Mouse (Mus musculus): ENCODE results near the gene C030005K15Rik.
"Not testable (repeated sequence)": the region's sequence is repeated elsewhere in the genome, so short reads cannot be mapped to it uniquely, and the experiment has no call there.

C030005K15Rik gene

DNA sequence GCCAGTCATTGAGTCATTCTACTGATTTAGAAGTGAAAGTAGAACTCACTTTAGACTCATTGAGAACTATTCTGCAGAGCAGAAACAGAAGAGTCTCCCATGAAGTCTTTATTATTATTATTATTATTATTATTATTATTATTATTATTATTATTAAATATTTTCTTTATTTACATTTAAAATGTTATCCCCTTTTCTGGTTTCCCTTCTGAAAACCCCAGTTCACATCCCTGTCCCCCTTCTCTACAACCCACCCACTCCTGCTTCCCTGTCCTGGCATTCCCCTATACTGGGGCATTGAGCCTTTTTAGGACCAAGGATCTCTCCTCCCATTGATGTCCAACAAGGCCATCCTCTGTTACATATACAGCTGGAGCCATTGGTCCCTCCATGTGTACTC lies at the start of gene C030005K15Rik:
C030005K15Rik (minus strand) TSS at position 101 of the 400 bp plus-strand sequence.
- not testable (repeated sequence) for DNase-seq

DNA sequence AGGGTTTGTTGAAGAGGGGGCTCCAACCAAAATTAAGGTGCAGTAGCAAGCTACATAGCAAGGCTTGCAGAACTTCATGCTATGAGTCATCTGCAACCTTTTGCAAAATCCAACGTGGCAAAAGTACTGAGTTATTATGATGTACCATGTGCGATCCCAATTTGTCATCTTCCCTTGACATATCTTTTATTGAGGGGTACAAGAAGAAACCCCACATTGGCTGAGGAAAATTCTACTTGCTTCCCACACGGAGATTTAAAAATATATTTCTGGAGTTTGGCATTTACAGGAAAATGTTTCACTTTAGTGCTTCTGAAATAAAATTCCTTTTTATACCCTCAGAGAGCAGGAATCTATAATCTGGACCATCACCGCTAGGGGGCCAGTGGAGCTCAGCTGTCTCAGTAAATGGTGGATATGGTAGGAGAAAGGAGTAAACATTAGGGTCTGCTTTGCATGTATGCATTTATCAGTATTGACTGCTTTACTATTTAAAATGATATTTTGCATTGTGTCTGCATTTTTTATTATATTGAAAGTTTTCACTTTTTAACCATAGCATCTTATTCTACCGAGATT lies 41.7 kb upstream of the C030005K15Rik start:
- no peak for DNase-seq

DNA sequence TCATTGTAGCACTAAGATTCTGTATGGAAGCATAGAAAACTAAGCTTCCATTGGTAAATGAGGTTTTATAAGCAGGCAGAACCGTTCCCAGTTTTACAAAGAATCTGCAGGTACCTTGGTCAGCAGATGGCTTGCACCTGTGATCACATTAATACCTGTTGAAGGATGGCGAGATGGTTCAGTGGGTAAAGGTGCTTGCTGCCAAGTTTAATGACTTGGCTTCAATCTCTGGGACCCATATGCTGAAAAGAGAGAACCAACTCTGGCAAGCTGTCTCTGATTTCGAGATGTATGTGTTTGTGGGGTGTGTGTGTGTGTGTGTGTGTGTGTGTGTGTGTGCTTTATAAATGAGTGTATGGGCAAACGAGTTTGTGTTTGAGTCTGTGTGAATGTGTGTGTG lies 27.3 kb upstream of the C030005K15Rik start:
- DNase-seq = no peak

DNA sequence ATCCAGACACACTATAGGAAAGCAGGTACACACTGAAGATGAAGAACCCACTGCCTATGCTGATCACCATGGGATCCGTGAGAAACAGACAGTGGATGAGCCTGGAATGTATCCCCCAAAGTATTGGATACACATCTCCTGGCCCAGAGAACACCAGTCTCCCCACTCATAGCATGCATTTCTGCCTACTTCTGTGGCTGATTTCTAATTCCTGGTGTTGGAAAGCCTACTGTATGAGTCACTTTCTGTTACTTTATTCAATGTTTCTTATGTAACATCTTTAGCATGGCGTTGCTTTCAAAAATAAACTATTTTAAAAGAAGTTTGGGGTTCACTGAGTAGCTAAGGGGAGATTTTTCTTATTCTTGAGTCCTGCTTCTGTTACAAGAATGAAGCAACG lies 20.7 kb upstream of the C030005K15Rik start:
- DNase-seq = no peak

DNA sequence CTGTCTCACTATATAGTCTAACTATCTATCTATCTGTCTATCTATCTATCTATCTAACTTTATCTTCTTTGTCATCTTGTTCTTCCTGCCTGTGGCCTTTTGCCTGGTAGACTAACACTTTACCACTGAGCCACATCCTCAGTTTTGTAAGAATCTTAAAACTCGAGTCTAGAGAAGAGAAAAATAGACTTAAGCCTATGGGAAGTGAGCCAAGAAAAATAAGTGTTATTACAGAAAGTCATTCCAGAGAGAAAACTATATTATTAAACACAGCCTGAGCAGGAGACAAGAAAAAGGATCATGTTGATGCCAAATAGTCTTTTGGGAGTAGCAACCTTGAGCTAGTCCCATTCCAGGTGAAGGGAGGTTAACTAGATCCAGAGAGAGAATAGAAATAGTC lies 626 bp downstream of the C030005K15Rik start:
- no peak for DNase-seq

DNA sequence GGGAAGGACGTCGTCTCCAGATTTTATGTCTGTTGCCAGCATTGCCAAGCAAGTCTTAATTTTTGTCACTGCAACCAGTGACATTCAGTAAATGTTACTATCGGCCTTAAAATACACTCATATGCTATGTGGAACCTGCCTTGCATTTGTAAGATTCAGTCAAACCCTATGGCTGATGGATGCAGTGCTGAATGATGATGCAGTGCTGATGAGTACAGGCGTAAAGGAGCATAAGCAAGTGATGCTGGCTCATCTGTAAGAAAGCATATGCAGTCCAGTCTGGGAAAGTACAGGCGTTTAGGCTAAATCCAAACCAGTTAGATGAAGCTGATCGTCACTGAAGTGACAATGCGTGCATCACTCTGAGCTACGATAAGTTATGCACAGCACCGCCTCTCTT lies 3.8 kb downstream of the C030005K15Rik start:
- no peak for DNase-seq

DNA sequence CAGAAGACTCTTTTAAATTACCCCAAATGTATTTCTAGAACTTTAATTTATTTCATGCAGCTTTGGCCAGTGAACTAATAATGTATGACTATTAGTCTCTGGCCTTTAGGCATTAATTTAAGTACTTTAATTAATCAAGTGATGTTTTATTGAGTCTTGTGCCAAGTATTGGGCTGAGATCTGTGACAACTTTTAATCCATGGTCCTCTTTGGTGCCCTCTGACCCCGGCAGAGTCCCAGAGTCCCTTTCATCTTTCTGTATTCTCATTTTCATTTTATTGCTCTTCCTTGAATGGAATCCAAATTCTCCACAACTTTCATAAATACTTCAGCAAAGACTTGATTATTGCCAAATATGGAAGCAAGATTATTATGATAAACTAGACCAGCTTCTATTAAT lies 5.9 kb downstream of the C030005K15Rik start:
- no peak for DNase-seq

DNA sequence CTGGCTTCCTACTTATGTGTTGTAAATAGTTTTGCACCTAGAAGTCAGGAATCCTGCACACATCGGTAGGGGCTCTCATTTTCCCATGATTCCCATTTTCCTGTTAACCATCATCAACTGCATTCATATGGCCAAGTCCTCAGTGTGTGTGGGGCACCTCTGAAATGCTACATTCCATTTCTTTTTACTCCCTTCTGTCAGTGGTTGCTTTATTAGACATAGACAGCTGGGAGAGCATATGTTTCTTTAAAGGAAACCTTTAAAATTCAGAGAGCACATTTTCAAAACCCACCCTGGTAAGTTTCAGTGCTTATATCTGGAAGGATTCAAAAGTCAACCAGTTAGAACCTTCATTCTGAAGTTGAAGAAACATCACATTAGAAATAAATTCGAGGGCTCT lies 8.5 kb downstream of the C030005K15Rik start:
- no peak for DNase-seq

DNA sequence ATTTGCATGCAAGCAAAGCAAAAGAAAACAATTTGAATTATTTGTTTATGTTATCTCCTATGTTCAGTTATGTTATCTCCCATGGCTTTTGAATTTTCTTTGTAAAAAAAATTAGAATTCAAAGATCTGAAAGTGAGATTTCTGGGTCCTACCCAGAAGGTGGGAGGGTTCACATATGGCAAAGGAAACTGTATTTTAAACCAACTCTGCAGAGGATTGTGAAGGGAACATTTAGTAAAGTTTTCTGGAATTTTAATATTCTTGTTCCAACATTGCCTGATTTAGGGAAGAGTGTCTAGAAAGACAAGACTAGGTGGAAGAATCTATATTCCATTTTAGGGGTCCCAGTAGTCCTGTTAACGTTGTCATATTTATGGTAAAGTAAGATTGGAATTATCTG lies 9.3 kb downstream of the C030005K15Rik start:
- DNase-seq = no peak

DNA sequence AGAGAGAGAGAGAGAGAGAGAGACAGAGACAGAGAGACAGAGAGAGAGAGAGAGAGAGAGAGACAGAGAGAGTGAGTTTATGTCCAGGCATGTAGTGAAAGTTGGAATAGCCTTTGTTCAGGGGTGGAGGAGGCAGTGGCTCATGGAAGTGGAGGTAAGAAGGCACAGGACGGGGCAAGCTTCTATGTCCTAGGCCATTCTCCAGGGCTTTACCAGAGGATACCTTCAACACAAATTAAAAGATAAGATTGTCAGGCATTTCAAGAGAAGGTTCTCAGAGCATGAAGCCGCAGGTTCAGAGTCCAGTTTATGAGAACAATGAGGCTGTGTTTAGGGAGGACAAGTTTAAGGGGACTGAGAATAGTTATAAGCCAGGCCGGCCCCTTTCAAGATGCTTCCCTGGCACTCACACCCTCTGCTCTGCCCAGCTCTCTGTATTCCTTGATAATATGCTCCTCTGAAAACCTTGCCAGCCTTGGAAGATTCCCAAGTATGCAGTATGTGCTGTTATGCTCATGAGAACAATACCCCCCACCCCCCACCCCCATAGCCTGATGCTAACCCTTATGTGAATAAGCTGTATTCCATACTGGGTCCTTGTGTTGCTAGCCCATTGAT lies 11.2 kb downstream of the C030005K15Rik start:
- DNase-seq = no peak

DNA sequence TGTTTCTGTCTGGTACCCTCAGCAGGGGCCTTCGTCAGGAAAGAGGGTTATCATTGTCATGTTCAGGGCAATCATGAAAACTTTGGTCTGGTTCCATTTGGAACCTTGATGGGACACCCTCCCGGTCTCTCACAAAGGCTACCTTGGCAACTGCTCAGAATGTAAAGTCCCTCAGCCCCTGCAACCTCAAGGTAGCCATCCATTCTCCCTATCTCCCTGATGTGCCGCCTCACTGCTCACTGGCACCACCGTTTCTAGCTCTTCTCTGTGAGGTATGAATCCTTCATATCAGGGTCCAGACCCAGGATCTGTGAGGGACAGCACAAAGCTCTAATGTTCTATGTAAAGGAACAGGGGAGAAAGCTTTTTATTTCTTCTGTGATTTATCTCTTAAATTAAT lies 12.0 kb downstream of the C030005K15Rik start:
- no peak for DNase-seq

DNA sequence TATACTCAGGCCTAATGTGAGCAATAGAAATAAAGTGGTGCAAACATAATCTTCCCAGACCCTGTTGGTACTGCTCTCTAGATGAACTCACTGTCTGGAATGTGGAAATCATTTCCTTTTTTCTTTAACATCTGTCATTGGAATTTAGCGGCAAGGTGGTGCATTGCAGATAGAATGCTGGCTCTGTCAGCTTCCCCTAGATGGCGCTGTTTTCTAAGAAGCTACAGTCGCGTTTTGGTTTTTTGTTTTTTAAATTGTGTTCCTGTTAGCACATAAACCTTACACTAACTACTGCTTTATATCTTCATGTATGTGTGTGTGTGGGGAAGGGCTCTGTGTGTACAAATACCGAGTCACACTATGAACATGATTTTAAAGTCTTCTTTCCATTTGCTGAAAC lies 13.9 kb downstream of the C030005K15Rik start:
- DNase-seq = peak; percentile 55

DNA sequence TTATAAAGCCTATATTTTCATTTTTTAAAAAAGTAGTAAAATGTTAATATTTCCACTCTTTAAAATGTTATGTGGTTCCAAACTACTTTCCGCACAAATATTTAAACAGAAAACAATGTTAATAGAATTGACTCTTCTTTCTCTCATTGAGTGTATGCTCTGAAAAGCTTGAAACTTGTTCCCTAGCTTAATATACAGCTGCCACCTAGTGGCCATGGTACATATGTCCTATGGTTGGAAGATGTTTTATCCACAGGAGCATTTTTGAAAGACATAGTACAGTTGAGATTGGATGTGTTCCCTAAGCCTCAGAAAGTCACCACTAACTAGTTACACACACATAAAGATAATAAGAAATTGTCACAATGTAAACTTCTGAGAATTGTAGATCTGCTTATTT lies 22.0 kb downstream of the C030005K15Rik start:
- DNase-seq = peak; percentile 78

DNA sequence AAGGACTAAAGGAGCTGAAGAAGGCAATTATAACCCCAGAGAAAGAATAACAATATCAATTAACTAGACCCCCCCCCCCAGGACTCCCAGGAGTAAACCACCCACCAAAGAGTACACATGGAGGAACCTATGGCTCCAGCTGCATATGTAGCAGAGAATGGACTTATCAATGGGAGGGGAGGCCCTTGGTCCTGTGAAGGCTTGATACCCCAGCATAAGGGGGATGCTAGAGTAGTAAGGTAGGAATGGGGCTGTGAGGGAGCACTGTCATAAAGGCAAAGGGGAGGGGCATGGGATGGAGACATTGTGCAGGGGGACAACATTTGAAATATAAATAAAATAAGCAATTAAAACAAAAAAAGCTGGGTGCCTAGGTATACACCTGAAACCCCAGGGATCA lies 24.2 kb downstream of the C030005K15Rik start:
- no peak for DNase-seq

DNA sequence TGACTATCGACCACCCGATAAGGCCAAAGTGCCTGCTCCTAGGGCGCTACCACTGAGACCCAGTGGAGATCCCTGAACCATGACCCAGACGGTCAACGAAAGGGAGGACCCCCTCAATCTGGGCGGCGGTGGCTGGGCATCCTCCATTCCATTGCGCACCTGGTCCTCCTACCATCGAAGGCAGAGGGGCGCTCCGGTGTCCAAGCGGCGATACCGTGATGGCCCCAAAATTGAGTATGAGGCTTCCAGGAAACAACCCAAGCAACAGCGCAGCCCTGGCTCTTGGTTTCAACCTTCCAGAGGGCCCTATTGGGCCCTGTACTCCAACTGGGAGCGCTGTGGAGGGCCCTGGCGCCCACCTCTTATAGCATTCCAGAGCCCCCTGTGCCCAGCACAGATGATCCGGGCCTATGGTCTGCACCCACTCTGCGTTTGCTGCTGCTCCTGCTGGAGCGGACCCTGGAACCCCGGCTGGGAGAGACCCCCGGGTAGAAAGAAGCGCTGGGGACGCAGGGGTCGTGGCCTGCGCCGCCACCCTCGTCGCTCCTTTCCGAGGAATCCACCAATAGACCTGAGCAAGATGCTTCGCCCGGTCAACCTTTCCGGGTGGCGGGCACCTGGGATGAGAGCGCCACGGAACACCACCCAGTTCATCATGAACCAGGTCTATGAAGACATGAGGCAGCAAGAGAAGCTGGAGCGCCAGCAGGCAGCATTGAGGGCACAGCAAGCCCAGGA lies 33.0 kb downstream of the C030005K15Rik start:
- no peak for DNase-seq

DNA sequence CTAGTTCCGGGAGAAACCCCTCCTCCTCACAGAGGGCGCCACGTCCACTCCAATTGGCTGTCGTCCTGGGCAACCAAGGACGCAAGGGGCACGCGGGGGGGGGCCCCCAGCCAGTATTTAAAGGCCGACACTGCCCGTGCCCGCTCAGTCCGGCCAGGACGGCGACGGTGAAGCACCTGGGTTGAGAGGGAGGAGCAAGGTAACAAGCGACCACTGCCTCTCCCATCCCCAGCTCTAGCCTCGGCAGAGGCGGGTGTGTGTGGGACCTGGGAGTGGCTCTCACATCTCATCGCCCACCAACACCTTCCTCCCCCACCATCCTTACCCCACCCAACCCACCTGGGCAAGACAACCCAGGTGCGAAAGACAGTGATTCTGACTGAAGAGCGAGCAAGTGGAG lies 33.6 kb downstream of the C030005K15Rik start, which contains the start of gene Ccer1:
Ccer1 (plus strand) TSS at position 147 of the 400 bp plus-strand sequence.
- no peak for DNase-seq

DNA sequence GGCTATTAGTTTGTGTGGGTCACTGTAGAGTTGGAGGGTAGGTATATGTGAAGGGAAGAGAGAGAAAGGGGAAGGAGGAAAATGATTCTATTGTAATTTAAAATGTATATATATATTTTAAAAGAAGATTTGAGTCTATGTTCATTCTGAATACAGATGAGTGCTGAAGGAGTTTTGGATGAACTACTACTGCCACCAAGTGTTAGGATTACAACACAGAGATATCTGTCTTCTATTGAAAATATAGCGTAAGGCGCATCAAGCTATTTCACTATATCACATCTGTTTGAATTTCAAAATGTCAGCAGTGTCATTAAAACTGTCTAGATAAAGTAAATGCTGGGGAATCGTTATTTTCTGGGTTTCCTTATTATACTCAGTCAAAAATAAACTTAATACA lies 37.1 kb downstream of the C030005K15Rik start:
- DNase-seq = peak; percentile 4

DNA sequence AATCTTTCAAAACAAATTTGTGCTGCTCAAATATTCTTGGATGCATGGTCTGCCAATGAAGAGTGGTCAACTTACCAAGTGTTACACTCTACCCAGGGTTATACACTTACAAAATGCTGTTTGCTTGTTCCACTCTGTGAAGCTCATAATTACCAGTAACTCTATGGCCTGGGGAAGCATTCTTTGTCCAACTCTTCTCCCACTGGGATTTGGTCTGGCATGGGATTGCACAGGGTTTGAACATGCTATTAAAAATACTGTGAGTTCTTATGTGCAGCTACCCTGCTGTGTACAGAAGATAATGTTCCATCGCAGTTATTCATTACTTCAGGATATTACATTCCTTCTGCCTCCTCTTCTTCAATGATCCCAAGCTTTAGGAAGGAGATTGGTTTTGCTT lies 39.4 kb downstream of the C030005K15Rik start:
- DNase-seq = no peak

DNA sequence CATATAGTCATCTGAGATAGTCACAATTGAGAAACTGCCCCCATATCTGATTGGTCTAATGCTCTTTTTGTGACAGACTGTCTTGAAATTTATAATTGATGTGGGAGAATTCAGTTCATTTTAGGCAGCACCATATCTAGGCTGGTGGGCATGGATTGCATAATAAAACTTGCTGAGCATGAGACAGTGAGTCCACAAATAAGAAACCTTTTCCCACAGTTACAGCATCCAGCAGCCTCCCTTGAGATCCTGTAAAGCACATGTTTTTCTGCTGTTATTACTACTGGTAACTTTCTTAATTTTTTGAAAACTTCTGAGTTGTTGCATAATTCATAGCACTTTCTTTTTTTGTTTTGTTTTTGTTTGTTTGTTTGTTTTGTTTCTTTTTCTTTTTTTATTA lies 43.6 kb downstream of the C030005K15Rik start:
- no peak for DNase-seq
